Mouse (Mus musculus): ENCODE measurements at regions not wholly inside any gene's neighbourhood (a gene's known extent, or its start where the extent isn't known, plus 50 kb on each side); places are given as distances from the start of the nearest gene placed in this dataset.

DNA sequence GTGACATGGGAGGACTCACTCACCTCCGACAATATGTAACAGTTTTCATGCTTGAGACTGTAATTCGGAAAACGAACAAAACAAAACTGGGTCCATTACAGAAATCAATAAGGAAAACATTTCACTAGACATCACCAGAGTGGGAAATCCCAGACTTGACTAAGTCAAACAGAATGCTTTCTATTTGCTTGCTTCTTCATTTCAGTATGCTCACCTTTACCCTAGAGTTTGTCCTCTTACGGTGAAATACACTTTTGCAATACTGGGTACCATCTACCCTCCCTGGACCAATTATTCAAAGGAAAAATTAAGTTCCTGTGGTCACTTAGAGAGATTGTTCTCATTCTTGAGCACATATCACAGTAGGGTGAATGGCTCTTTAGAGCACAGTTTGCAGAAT is 613.4 kb upstream of the 4930412O13Rik start:
- DNase-seq: no peak

DNA sequence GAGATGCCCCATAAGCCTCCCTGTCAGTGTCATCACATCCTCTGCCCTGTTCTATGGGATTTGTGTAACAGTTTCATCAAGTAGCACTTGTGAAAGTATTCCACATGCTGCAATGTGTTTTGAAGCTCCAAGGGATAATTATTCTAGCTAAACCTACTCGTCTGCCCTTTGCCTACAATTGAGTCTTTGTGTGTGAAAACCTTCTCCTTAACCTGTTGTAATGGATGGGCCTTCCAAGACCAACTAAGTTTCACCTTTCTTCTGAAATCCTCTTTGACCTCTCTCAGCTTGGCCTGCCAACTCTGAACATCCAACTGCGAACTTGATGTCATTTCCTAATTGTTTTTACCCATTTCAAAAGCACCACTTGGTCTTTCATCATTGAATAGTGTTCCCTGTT is 597.6 kb upstream of the 4930412O13Rik start:
- DNase-seq: no peak

DNA sequence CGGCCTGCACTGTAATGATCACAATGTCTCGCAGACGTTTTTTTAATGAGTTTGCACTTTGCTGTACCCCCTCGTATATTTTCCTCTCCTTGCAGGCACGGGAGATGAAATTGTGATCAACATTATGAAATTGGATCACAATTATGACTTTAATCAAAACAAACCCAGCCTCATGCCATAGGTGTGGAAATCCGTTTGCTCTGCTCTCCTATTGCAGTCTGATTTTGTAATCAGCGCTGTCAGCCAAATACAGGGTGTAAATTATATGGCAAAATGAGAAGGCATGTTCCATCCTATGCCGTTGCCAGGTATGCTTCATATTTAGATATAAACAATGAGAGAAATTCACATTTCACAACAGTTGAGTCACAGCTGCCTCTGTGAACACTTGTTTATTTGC is 595.3 kb upstream of the 4930412O13Rik start:
- DNase-seq: no peak

DNA sequence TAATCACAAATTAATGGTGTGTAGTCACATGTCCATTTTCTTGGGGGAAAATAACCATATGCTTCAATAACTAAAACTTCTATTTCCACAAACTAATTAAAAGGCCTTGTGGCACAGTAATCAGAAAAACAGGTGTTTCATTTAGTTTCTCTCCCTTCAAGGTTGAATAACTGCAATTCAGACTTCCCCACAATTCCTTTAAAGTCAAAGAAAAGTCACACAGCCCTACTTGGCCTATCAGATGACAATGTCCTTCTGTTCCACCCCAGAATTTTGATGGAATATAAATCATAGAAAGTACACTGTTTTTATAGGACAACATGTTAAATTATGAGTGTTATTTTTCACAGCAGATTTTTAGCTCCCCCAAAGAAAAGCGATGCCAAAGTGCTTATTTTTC is 594.0 kb upstream of the 4930412O13Rik start:
- DNase-seq: no peak

DNA sequence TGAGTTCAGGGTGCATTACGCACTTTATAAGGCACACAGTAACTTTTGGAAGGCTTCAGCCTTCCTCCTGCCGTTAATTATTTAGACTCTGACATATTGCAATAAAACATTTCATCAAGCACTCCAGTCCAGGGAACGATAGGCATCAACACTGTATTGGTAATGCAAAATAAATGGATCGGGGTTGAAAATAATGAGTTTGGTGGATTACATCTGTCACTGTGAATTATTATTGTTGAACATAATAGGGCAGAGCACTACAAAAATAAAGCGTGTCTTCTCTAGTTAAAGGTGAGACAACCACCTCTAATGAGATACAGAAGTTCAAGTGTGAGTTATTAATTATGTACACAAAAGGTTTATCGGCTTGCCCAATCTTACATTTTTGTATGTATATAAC is 593.4 kb upstream of the 4930412O13Rik start:
- DNase-seq: no peak

DNA sequence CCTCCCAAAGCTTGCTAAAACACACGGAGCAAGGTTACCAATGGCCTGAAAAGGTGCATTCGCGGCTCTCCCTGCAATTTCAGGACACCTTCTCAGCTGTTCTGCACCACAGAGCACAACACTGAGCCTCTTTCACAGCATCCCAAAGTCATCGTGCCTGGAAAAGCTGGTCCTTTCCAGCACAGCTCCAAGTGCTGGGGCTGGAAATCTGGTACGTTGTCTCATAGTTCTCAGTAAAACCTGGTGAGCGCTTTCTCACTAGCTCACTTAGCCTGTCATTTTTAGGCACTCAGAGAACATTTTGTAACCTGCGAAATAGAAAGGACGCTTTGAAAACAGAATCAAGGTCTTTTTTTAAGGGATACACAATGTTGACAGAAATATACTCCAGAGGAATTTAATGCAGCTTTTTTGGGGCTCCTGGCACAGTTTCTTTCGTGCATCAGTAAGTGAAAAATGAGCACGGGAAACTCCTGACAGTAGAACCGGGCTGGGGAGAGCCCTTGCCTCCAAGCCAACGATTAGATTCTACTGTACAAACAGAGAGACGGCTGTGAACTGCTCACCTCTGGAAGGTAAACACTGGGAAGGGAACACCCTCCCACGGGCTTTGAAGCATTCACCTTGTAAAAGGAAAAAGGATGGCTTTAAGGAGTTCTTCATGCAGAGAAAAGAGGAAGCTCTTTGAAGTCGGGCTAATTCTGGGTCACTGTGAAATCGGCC is 549.3 kb upstream of the 4930412O13Rik start:
- no peak for DNase-seq

DNA sequence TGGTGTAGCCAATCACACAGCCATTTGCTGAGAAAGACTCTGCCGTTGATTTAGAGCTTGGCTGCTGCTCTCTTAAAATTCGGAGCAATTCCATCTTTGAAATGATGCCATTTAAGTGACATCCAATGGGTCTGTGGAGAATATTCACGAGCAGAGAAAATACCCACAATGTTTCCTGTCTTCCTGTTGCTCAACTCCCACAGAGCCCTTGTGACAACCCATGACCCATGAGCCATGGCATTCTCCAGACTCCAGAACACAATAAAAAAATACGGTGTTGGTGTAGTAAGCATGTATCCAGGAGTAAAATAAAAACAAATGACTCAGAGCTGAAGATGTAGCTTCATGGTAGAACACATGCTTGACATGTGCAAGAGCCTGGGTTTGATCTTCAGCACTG is 532.1 kb upstream of the 4930412O13Rik start:
- DNase-seq: no peak

DNA sequence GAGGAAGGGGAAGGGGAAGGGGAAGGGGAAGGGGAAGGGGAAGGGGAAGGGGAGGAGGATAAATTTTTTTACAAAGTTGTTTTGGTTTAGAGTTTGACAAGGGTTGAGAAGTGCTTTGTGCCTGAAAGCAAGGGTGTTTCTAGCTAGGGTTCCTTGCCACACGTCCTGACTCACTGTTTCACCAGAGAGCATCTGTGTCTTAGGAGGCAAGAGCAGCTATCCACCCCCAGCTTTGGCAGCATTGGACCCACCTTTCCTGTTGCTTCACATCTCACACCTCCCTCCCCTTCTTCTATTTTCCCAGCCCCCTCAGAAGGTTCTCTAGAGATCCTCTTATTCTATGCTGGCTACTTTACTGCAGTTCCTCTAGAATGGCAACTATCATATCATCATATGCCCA is 531.1 kb upstream of the 4930412O13Rik start:
- no peak for DNase-seq

DNA sequence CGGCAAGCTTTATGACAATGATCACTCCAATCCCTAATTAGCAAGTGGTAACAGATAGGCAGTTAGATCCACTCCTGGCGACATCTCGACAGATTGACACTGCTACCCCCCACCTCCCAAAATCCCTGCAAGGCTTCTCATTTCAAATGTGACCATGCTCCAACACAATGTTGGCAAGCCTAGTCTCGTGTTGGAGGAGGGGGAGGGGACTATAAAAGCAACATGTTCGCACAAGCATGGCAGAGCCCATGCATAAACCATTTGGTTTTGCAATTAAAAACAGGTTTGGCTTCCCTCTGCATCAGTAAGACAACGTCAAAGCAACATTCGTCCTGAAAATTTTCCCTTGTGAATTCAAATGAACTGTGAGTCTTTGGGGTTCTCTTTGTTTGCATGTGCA is 528.9 kb upstream of the 4930412O13Rik start:
- no peak for DNase-seq

DNA sequence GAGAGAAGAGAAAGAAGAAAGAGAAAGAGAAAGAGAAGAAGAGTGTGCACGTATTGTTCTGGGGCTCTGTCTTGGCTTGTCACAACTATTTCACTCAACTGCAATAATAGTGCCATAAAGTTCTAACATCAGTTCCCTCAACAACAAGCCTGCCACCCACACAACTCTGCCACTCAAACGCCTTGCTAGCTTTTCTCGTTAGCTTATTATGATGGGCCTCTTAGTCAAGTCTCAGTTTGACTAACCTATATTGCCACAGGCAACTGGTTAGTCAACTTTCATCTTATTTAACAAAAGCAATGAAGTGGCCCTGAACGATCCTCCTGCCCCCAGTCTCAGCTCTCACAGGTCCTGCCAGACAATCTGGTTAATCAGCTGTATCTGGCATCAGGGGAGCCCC is 521.0 kb upstream of the 4930412O13Rik start:
- DNase-seq: no peak

DNA sequence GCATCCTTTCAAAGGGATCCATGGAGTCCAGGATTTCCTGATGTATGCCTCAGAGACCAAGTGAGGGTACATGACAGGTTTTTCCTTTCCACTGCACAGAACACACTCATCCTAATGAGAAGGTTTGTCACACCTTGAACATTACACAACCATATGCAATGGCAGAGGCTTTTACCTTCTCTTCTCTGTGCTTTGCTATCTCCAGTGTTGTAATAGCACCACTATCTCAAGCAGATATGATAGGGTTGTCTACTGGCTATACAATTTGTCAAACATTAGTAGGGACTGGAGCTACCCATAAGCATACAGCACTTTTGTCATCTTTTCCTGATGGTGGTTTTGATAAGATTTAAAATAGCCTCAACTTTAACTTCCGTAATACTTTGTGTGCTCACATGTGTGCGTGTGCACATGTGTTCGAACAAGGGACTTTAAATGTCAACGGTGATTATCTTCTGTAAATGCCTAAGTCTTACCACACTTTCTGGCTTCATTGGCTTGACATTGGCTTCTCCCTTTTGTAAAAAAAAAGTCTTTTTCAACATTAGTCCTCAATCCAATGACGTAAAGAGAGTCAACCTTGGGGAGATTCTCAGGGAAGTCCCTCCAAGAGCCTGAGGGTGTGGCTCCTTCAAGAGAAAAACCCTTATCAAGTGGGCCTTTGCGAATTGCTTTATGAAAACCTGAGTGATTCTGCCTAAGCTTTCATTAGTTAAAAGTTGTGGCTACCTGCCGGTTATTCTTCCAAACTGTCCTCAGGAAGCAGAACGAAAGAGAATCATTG is 513.1 kb upstream of the 4930412O13Rik start:
- no peak for DNase-seq

DNA sequence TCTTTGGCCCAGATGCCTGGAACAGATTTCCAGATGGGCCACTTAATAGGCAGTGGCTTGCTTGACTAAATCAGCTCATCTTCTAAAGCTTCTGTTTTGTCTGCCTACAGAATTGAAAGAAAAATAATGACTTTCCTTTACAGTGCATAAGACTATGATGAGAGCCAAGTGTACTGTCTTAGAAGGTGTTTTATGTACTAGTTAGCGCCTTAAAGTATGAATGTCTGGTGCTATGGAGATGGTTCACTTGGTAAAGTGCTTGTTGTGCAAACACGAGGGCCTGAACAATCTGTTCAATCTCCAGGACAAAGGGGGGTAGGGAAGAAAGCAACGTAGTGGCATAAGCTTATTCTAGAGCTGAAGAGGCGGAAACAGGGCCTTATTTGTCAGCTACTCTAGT is 511.5 kb upstream of the 4930412O13Rik start:
- DNase-seq: no peak

DNA sequence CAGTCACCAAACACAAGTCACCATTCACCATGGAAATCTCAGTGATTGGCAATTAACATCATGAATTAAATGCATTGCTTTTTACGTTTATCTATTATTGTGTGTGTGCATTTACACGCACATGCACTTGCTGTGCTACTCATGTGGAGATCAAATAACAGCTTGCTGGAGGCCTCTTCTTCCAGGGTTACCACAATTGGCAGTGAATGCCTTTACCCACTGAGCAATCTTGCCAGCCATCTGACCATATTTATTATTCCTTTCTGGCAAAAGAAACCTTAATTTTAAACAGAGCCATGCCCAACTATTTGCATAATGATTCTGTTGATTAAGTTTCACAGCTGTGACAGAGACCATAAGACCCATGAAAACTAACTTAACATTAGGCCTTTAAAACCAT is 494.5 kb upstream of the 4930412O13Rik start:
- no peak for DNase-seq

DNA sequence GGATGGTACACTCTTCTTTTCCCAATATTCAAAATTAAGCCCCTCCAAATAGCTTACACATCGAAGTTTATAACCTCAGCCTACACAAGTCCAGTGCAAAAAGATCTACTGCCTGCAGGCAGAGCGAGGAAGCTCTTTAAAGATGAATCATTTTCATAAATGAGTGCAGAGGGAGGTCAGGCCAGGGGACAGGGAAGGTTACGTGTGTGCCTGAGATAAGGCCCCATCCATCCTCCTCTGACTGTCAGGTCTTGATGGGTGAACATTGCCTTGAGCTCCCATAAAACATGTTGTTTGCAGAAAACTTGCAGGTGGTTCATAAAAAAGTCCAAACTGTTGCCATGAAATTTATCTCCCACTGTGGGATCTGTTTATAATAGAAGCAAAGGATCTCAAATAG is 493.0 kb upstream of the 4930412O13Rik start:
- DNase-seq: no peak

DNA sequence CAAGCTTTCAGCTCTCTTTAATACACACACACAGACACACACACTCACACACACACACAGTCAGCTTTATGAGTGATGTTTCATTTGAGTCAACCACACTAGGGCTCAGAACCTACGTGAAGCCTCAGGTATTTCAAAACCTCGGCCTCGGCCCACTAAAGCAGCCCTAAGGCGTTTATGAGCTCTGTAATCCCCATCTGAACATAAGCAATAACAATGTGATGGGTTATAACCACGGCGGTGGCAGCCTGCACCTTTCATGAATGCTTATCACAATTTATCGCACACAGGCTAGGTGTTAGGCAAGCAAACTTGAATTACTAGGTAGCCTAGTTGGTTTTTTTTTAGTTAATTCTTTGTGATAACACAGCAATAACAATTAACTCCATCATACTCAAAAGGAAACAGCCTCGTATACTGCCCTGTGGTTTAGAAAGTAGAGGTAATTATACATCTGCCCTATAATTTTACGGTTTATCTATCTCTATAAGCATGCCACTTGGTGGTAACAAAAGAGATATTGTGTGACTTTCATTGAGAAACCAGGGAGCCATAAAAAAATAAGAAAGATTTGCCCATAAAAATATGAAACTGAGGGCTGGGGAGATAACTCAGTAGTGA is 485.6 kb upstream of the 4930412O13Rik start:
- no peak for DNase-seq

DNA sequence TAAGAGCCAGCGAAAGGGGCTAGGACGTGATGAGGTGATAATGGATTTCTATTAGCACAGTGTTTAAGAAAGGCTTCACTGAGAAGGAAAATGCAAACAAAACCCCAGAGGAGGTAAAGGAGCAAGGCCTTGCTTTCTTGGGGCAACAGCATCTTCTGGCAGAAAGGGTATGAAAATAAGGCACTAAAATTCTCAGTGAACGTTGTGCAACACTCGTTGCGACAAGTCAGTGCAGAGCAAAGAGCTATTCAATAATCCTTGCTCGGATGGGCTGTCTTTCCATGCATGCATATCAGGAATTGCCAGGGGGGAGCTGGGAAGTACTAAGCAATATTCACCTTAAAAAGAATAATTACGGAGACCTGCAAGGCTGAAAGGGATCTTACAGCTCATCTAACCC is 479.6 kb upstream of the 4930412O13Rik start:
- DNase-seq: no peak

DNA sequence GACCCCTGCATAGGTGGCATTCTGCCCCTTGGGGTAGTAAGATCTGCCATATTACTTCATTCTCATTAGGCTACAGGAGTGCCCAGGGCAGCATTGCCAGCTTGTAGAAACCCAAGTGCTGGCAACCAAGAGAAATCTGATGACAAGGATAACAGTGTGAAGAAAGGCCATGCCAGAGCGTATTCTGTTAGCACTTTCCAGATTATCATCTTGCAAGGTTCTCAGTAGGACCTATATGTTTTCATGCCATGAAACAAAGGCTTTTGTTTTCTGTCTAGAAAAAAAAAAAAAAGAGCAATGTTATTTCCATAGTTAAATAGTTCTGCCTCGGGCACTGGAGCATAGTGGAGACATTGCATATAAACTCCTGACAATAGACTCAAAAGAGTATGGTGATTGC is 478.8 kb upstream of the 4930412O13Rik start:
- no peak for DNase-seq

DNA sequence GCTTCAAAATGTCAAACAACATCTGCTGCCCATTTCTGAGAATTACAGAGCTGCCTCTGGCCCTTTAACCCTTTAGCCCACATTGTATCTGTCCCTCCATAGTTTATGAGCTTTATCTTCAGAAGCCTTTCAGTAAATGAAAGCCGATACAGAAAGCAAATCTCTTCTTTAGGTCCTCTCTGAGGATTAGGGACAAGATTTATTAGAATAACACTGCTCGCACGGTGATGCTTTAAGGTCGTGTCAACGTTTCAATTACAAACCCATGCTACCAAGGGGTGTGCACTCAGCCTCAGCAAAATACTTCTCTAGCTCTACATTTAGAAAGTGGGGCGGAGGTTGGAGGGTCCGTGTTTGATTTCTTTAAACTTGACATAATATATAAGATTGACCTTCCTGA is 472.0 kb upstream of the 4930412O13Rik start:
- DNase-seq: no peak

DNA sequence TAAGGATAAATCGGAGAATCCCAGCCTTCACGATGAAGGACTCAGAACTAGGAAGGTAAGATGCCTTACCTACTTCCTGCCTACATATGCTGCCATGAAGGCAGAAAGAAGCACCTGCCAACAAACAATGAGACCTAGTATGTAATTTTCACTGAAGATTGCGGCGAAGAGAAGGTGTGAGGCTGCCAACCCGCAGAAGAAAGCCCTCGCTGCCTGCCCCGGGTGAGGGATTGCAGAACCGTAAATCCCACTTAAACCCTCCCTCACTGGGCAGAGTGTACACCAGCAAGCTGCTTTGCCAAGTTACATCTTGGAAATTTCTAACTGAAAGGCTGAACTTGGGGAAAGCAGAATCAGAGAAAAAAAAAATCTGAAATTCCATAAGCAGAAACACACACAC is 458.4 kb upstream of the 4930412O13Rik start:
- no peak for DNase-seq

DNA sequence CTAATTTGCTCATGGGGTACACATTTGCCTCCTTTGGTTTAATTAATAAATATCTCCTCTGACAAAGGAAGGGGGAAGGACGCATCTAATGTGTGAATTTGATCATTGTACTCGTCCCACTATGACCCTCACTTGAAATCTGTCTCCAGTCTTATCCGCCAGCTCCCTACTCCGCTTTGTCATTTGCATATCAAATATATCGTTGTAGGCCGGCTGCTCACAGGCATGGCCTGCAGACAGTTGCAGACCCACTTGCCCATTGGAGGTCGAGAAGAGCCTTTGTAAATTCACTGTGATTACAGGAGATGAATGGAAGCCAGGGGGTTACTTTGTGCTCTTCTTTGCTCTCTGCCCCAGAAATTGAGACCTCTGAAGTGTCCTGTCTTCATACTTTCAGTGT is 457.5 kb upstream of the 4930412O13Rik start:
- DNase-seq: no peak

DNA sequence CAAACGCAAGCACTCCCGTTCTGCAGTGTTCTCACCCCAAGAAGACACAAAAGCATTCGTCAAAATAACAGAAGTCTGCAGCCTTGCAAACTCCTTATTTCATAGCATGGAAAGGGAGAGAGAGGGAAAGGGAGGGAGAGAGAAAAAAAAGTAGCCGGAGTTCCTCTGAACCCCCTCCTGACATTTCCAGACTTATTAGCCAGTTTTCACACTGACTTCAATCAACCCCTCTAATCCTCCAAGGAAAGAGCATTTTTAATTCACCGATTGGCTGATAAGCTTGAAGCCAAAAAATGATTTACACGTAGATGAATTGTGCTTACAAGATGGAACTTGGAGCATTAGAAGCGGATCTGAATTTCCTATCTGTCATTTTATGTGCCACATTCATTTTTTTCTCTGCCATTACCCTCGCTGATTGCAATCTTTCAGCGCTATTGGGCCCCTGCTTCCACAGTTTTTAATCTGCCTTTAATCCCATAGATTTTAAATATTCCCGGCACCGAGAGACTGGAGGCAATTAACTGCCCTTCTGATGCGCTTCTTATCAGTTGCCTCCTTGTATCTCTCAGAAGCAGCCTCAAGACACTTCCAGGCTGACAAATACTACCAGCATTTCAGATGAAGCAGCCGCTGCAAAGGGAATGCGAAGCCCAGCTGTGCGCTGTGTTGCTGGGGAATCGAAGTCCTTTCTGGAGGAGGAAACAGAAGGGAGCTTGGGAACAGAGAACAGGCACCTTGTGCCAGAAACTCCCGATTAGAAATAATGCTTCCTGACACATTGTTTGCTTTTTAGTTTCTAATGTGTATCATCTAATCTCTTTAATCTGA is 447.7 kb upstream of the 4930412O13Rik start:
- DNase-seq: no peak

DNA sequence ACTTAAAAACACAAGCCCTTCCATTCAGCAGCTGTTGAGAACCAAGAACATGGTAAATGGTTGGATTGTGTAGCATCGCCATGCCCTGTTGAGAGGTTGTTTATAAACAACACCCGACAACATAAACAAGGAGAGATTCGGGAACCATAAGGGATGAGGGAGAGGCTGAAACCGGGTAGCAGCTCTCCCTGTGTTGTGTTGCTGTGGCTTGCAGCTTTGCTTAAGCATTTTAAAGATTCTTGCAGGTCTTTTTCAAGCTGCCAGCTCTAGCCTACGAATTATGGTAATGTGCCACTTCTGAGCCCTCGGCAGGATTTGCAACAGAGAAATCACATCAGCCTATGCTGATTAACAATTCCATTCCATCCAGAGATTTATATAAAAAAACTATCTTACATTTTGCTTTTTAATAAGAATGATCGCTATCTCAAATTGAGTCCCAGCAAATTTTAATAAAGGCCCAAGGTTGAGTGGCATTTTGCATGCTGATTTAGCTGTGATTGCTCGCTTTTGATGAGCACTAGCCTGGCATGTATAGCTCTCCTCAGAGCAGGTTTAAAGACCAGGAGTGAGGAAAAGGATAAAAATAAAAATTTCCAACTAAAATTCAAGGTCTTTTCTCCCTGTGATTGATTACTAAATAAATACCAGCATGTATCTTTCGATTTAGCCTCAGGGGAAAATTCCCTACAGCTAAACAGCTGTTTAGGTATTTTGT is 445.7 kb upstream of the 4930412O13Rik start:
- no peak for DNase-seq

DNA sequence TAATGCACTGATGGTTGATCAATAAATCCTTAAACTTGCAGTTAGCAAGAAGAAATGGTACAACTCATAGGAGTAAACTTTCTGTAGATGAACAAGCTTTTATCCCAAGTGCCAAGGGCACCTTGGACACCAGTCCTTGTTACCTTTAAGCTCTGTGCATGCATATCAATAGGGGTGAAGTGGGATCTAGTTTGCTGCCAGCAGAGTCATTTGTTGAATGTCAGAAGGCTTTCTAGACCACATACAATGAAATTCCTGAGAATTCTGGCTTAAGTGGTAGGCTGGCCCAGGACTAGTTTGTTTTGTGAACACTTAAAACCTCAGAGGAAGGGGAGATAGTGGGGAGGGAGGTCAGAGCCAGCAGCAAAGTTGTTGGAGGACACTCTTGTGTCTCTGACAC is 437.9 kb upstream of the 4930412O13Rik start:
- no peak for DNase-seq

Data from cerebellum, postnatal 25 days (tissue).